Mouse (Mus musculus): Measurements from ENCODE around the gene Limd1. TPM values are rescaled to one million over a fixed set of nuclear protein-coding genes. Genes with fewer than 3 reads are reported as not detected.

Limd1 gene
- 8.9 and 9.1 TPM in 2 replicates for polyA plus RNA-seq (2012; rRNA removed)

GRCm38 (mm10) chr9:123478586-123479195, at the start of gene Limd1:
Limd1 (plus strand) TSS chr9:123478706.

GRCm38 (mm10) chr9:123529392-123530157, 51.1 kb downstream of the Limd1 start, which contains the start of gene Sacm1l:
Sacm1l (plus strand) TSS chr9:123529759.

Other genes with a start within 250 kb of the Limd1 start
- gene Tmem158, start 217.9 kb upstream of the Limd1 start, polyA plus RNA-seq (2012; rRNA removed): 76.0 and 94.1 TPM in 2 replicates
- 650 and 695 TPM in 2 replicates for gene Lars2, start 111.8 kb upstream of the Limd1 start, polyA plus RNA-seq (2012; rRNA removed)
- 33.2 and 35.5 TPM in 2 replicates for gene Sacm1l, start 51.1 kb downstream of the Limd1 start, polyA plus RNA-seq (2012; rRNA removed)
- gene Slc6a20b, start 153.9 kb downstream of the Limd1 start, polyA plus RNA-seq (2012; rRNA removed): 0.41 and 0.55 TPM in 2 replicates
- gene Ccr9, start 199.7 kb downstream of the Limd1 start, polyA plus RNA-seq (2012; rRNA removed): 0.18 and 0.19 TPM in 2 replicates
- 11.9 and 13.7 TPM in 2 replicates for gene Slc6a20a, start 200.2 kb downstream of the Limd1 start, polyA plus RNA-seq (2012; rRNA removed)
- 23.0 and 24.8 TPM in 2 replicates for gene Lztfl1, start 239.0 kb downstream of the Limd1 start, polyA plus RNA-seq (2012; rRNA removed)

Data from central nervous system, embryonic 18 days (tissue).